Mouse (Mus musculus) forebrain, embryonic 12.5 days (tissue): Measurements from ENCODE around the gene Cd1d1. TPM values are rescaled to one million over a fixed set of nuclear protein-coding genes. Genes with fewer than 3 reads are reported as not detected.
"Not testable (repeated sequence)": the region's sequence is repeated elsewhere in the genome, so short reads cannot be mapped to it uniquely, and the experiment has no call there.

Experiments used
- ATAC-seq: fragments of 200-750 bp; cut with Nextera tagmentation; 2 replicates; pipeline ENCODE4 v1.8.0; 2017; ENCODE audit warnings: moderate TSS enrichment; ENCODE audit not compliant: low FRiP score
- H3K27ac ChIP-seq: fragments of 300-500 bp; sonication (generic); 2 replicates; pipeline ENCODE4 v1.5.1; 2016; ENCODE audit warnings: mild to moderate bottlenecking
- H3K27me3 ChIP-seq: fragments of 300-500 bp; sonication (generic); 2 replicates; pipeline ENCODE4 v1.6.1; 2016; ENCODE audit warnings: mild to moderate bottlenecking
- H3K36me3 ChIP-seq: fragments of 300-500 bp; sonication (generic); replicated peaks from 2 replicates; pipeline ENCODE4 v1.6.1; 2016; ENCODE audit warnings: mild to moderate bottlenecking
- H3K4me1 ChIP-seq: fragments of 300-500 bp; sonication (generic); 2 replicates; pipeline ENCODE4 v1.6.1; 2016
- H3K4me2 ChIP-seq: fragments of 300-500 bp; sonication (generic); 2 replicates; pipeline ENCODE4 v1.6.1; 2016; ENCODE audit warnings: mild to moderate bottlenecking, moderate library complexity
- H3K4me3 ChIP-seq: fragments of 300-500 bp; sonication (generic); replicated peaks from 2 replicates; pipeline ENCODE4 v1.5.1; 2016; ENCODE audit warnings: mild to moderate bottlenecking
- H3K9ac ChIP-seq: fragments of 300-500 bp; sonication (generic); 2 replicates; pipeline ENCODE4 v1.6.1; 2016; ENCODE audit warnings: mild to moderate bottlenecking
- H3K9me3 ChIP-seq: fragments of 300-500 bp; sonication (generic); 2 replicates; pipeline ENCODE4 v1.6.1; 2016
- WGBS: fragments of 180-500 bp; shearing (Covaris S2); methylation state at CpG from one replicate; pipeline ENCODE4 v1.1.7; 2016; 5-methylcytosine and 5-hydroxymethylcytosine counted together
- polyA plus RNA-seq: library from polyadenylated mRNA; unstranded; fragments of >200 nt; fragmentation: Nextera tagmentation; extraction: Ambion mirVana; gene quantifications from 2 replicates; pipeline ENCODE4 v1.2.1, GENCODE M21; 2016

Cd1d1 gene
- polyA plus RNA-seq, 1 experiment from 2014 or later, result 52.9 TPM

DNA sequence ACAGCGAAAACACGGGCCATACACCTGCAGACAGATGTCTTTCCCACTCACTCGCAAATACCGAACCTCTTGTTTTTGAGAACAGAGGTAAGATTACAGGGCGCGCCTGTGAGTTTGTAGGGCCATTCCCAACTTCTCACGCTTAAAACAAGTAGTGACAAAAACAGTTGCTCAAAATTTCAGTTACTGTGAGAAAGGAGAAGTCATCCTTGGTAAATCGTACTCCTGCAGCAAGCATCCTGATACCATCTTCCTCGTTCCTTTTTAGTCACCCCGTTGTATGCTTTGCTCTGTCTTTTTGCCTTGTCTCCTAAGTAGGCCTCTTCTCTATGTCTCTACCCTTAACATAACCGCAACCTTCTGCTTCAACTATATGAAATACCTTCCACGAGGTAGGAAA, 810 bp upstream of the Cd1d1 start:
- no peaks in the 10 kb centered on the region for H3K36me3 ChIP-seq
- 90% methylated on average over 12 of the region's 12 CpGs for WGBS
- H3K9ac ChIP-seq, result no peak overlapping the region
- no peaks in the 10 kb centered on the region for H3K27me3 ChIP-seq
- no peaks in the 10 kb centered on the region for H3K9me3 ChIP-seq
- H3K27ac ChIP-seq, result no peak overlapping the region
- H3K4me2 ChIP-seq, result no peak overlapping the region
- ATAC-seq, result no peak
- 0 out of 2 replicates have a peak, but pooled peaks cover 2% of the 10 kb centered on the region for H3K4me1 ChIP-seq
- H3K4me3 ChIP-seq, result no peak overlapping the region

- 6% methylated on average over 24 of the region's 24 CpGs for WGBS
- H3K27me3 ChIP-seq, H3K9me3 ChIP-seq, H3K36me3 ChIP-seq, H3K4me1 ChIP-seq: not testable (repeated sequence)
- Histone ChIP-seq H3K9ac (peak overlapping the region; percentile 76), H3K27ac (peak overlapping the region; percentile 79), H3K4me3 (peak overlapping the region; percentile 56), H3K4me2 (peak overlapping the region; percentile 62)
- peak; percentile 98 for ATAC-seq
Observed at GRCm38 (mm10) chr3:86998433-86999414, 517 bp downstream of the Cd1d1 start.

GRCm38 (mm10) chr3:86996111-86996510, 3.1 kb downstream of the Cd1d1 start:
- 0 out of 2 replicates have a peak, but pooled peaks cover 2% of the 10 kb centered on the region for H3K4me1 ChIP-seq
- H3K9me3 ChIP-seq, result no peaks in the 10 kb centered on the region
- H3K27me3 ChIP-seq, result no peaks in the 10 kb centered on the region
- H3K4me3 ChIP-seq, result no peak overlapping the region
- ATAC-seq, result no peak
- 92% methylated on average over 4 of the region's 4 CpGs for WGBS
- no peaks in the 10 kb centered on the region for H3K36me3 ChIP-seq
- H3K4me2 ChIP-seq, result no peak overlapping the region
- no peak overlapping the region for H3K9ac ChIP-seq
- no peak overlapping the region for H3K27ac ChIP-seq

DNA sequence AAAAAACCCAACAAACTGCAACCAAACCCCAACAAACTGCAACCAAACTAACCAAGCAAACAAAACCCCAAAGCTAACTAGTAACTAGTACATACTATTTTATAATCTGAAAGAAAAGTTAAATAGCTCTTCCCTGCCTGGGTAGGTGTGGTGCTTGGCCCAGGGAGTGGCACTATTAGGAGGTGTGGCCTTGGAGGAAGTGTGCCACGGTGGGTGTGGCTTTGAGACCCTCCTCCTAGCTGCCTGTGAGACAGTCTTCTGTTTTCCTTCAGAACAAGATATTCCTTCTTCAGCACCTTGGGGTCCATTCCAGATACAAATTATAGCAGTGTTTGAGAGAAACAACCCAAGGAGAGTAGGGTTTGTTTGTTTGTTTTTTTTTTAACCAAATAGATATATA, 3.9 kb downstream of the Cd1d1 start:
- Histone ChIP-seq H3K27me3 (no peaks in the 10 kb centered on the region), H3K36me3 (no peaks in the 10 kb centered on the region), H3K4me1 (0 out of 2 replicates have a peak, but pooled peaks cover 2% of the 10 kb centered on the region), H3K4me3 (no peak overlapping the region), H3K9ac (no peak overlapping the region), H3K4me2 (no peak overlapping the region), H3K9me3 (no peaks in the 10 kb centered on the region), H3K27ac (no peak overlapping the region)
- WGBS, result 56% methylated on average over 1 of the region's 1 CpGs
- ATAC-seq, result no peak

DNA sequence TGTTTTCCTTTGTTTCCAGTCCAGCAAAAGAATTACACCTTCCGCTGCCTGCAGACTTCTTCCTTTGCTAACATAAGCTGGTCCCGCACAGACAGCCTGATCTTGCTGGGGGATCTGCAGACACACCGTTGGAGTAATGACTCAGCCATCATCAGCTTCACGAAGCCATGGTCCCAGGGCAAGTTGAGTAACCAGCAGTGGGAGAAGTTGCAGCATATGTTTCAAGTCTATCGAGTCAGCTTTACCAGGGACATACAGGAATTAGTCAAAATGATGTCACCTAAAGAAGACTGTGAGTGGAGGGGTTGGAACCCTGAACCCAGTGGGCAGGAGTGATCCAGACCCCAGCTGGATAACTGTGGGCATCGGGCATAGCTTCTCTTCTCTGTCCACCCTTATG, 12.3 kb downstream of the Cd1d1 start:
- not testable (repeated sequence) for H3K4me1 ChIP-seq, H3K36me3 ChIP-seq, H3K27me3 ChIP-seq, H3K27ac ChIP-seq, H3K9me3 ChIP-seq, ATAC-seq
- peak overlapping the region; percentile 38 for H3K4me3 ChIP-seq
- H3K9ac ChIP-seq, result peak overlapping the region; percentile 50; the same call in 1 of the 2 replicates
- peak overlapping the region; percentile 60 for H3K4me2 ChIP-seq
- WGBS, result 35% methylated on average over 6 of the region's 6 CpGs

GRCm38 (mm10) chr3:86986490-86986889, 12.8 kb downstream of the Cd1d1 start:
- Histone ChIP-seq H3K27me3 (no peaks in the 10 kb centered on the region), H3K9me3 (no peaks in the 10 kb centered on the region), H3K4me1 (peaks cover 7% of the 10 kb centered on the region), H3K27ac (no peak overlapping the region), H3K9ac (peak overlapping the region; percentile 50), H3K4me2 (peak overlapping the region; percentile 60), H3K4me3 (peak overlapping the region; percentile 38), H3K36me3 (no peaks in the 10 kb centered on the region)
- 7% methylated on average over 12 of the region's 12 CpGs for WGBS
- ATAC-seq, result no peak

DNA sequence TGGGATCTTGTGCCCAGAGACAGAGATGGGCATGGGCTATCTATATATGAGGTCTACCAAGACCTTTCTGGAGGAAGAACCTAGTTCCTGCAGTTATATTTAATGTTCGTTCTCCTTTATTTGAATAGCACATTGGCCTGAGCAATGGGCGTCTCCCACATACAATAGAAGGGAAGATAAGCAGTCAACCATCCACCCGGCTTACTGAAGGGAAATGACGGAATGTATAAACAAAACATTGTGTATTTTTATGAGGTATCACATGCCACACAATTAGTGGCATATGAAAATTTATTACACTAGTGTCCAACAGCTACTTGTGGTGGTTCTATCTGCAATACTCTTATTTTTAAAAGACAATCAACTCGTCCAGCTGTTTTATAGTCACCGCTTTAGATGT, 15.9 kb downstream of the Cd1d1 start:
- 91% methylated on average over 6 of the region's 6 CpGs for WGBS
- no peaks in the 10 kb centered on the region for H3K27me3 ChIP-seq
- H3K4me1 ChIP-seq, result peaks cover 7% of the 10 kb centered on the region
- no peak for ATAC-seq
- no peak overlapping the region for H3K9ac ChIP-seq
- no peaks in the 10 kb centered on the region for H3K9me3 ChIP-seq
- H3K4me2 ChIP-seq, result no peak overlapping the region
- H3K36me3 ChIP-seq, result no peaks in the 10 kb centered on the region
- no peak overlapping the region for H3K27ac ChIP-seq
- H3K4me3 ChIP-seq, result no peak overlapping the region

GRCm38 (mm10) chr3:86976546-86976945, 22.7 kb downstream of the Cd1d1 start:
- Histone ChIP-seq H3K36me3 (no peaks in the 10 kb centered on the region), H3K27me3 (no peaks in the 10 kb centered on the region), H3K4me2 (no peak overlapping the region), H3K9ac (no peak overlapping the region), H3K4me1 (no peaks in the 10 kb centered on the region), H3K27ac (no peak overlapping the region), H3K9me3 (no peaks in the 10 kb centered on the region), H3K4me3 (no peak overlapping the region)
- 21% methylated on average over 8 of the region's 8 CpGs for WGBS
- peak; percentile 49; the same call in 1 of the 2 replicates for ATAC-seq

GRCm38 (mm10) chr3:86975150-86975549, 24.1 kb downstream of the Cd1d1 start:
- WGBS, result 80% methylated on average over 2 of the region's 2 CpGs
- no peak for ATAC-seq

GRCm38 (mm10) chr3:86962665-86963435, 36.4 kb downstream of the Cd1d1 start:
- no peak overlapping the region for H3K4me2 ChIP-seq
- no peak overlapping the region for H3K4me3 ChIP-seq
- 91% methylated on average over 17 of the region's 17 CpGs for WGBS
- ATAC-seq, result no peak
- H3K36me3 ChIP-seq, result no peaks in the 10 kb centered on the region
- no peaks in the 10 kb centered on the region for H3K9me3 ChIP-seq
- H3K27me3 ChIP-seq, result no peaks in the 10 kb centered on the region
- no peaks in the 10 kb centered on the region for H3K4me1 ChIP-seq
- no peak overlapping the region for H3K27ac ChIP-seq
- H3K9ac ChIP-seq, result no peak overlapping the region

More at GRCm38 (mm10) chr3:86975150-86975549, 24.1 kb downstream of the Cd1d1 start:
- Histone ChIP-seq H3K4me1 (no peaks in the 10 kb centered on the region), H3K27me3 (no peaks in the 10 kb centered on the region), H3K4me3 (no peak overlapping the region), H3K4me2 (no peak overlapping the region), H3K9me3 (no peaks in the 10 kb centered on the region), H3K27ac (no peak overlapping the region), H3K9ac (no peak overlapping the region), H3K36me3 (no peaks in the 10 kb centered on the region)

DNA sequence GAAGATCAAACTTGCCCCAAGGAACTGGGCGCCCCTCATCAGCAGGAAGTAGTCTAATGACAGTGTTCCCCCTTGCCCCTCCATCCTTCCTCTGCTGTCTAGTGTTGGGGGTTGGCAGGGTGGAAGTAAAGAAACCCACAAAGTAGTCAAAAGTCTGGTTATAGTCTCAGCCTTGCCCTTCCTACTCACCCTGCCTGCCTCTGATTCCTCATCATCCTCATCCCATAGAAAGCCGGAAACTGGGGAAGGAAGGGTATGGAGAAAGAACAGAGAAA, 37.9 kb downstream of the Cd1d1 start:
- H3K9ac ChIP-seq, result no peak overlapping the region
- H3K9me3 ChIP-seq, result no peaks in the 10 kb centered on the region
- no peak overlapping the region for H3K27ac ChIP-seq
- H3K4me1 ChIP-seq, result no peaks in the 10 kb centered on the region
- H3K4me3 ChIP-seq, result no peak overlapping the region
- H3K36me3 ChIP-seq, result no peaks in the 10 kb centered on the region
- ATAC-seq, result no peak
- no peak overlapping the region for H3K4me2 ChIP-seq
- H3K27me3 ChIP-seq, result no peaks in the 10 kb centered on the region
- WGBS, result 89% methylated on average over 2 of the region's 2 CpGs

GRCm38 (mm10) chr3:86960656-86961394, 38.4 kb downstream of the Cd1d1 start:
- Histone ChIP-seq H3K27me3 (no peaks in the 10 kb centered on the region), H3K9me3 (no peaks in the 10 kb centered on the region), H3K9ac (no peak overlapping the region), H3K36me3 (no peaks in the 10 kb centered on the region), H3K4me2 (no peak overlapping the region), H3K27ac (no peak overlapping the region), H3K4me1 (no peaks in the 10 kb centered on the region), H3K4me3 (no peak overlapping the region)
- no peak for ATAC-seq
- WGBS, result 90% methylated on average over 17 of the region's 17 CpGs
